Mouse (Mus musculus) embryo, embryonic 10.5 days (tissue): Measurements from ENCODE around the gene Hint2.

ENCODE experiments used
- DNase-seq: peaks from one replicate; pipeline ENCODE4 v3.0.0-alpha.2; 2015; ENCODE audit warnings: low spot score

The Hint2 gene

DNA sequence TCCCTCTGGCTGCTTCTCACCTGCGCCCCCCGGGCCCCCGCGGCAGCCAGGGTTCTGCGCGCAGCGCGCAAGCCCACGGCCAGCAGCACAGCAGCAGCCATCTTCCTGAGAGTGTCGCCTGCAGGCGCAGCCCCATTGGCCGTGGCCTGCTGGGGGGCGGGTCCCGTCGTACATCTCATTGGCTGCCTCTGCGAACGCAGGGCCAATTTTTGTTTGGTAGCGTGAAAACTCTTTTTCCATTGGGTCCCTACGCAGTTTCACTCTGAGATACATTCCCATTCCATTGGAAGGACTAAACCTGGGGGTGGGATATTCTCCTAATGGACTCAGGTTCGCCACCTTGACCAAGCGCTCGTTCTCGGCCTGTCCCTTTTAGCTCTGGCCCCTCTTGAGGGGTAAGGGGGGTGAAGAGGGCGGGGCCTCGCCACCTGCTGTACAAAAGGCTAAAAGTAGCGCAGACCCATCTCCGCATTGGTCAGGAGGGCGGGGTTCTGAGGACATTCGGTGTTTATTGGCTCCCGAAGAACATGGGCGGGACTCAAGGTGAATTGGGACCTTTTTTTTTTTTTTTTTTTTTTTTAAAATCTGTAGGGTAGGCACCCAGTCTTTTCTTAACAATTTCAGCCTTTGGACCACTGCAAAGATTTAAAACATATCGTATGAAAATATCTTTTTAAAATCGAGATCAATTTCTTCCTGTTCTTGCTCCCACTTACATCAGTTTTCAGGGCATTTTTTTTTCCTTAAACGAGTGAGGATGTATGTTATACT is at the start of gene Hint2:
Gene Hint2, minus strand, starts transcription at position 128 of the 771 bp plus-strand sequence.
- DNase-seq, result peak; percentile 97

DNA sequence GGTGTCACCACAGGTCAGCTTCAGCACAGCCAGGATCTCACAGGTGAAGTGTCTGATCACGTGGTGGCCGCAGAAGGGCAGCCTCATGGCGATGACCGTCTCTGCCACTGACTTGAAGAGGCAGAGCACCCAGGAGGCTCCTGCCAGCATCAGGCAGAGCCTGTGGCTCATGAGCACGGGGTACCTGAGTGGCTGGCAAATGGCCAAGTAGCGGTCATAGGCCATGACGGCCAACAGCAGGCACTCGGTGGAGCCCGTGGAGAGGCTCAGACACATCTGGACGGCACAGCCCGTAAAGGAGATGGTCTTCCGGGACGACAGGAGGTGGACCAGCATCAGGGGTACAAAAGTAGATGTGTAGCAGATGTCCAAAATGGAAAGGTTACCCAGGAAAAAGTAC is 49.7 kb upstream of the Hint2 start:
- DNase-seq, result no peak

- no peak for DNase-seq
These were observed 47.6 kb upstream of the Hint2 start for GRCm38 (mm10) chr4:43703851-43704250.

GRCm38 (mm10) chr4:43703439-43703838 is 47.2 kb upstream of the Hint2 start:
- DNase-seq, result no peak

GRCm38 (mm10) chr4:43700707-43701106 is 44.4 kb upstream of the Hint2 start, which contains the start of gene Olfr70:
Gene Olfr70, minus strand, starts transcription at chr4:43700807.
- DNase-seq, result no peak

GRCm38 (mm10) chr4:43696561-43696960 is 40.3 kb upstream of the Hint2 start:
- no peak for DNase-seq

- DNase-seq, result no peak
These were observed 39.0 kb upstream of the Hint2 start for GRCm38 (mm10) chr4:43695249-43695671.

GRCm38 (mm10) chr4:43694439-43695248 is 38.4 kb upstream of the Hint2 start:
- DNase-seq, result no peak

GRCm38 (mm10) chr4:43693806-43694241 is 37.6 kb upstream of the Hint2 start:
- no peak for DNase-seq

- no peak for DNase-seq
These were observed 34.8 kb upstream of the Hint2 start for GRCm38 (mm10) chr4:43691026-43691425.

DNA sequence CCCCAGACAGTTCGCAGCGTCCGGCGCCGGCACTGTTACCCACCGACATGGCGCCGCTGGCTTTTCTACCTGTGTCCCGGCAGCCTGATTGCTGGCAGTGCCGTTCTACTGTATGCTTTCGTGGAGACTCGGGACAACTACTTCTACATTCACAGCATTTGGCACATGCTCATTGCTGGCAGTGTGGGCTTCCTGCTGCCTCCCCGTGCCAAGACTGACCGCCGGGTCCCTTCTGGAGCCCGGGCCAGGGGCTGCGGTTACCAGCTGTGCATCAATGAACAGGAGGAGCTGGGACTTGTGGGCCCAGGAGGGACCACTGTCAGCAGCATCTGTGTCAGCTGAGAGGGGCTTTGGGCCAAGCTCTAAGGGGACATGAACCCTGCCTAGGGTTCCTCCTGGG is 33.8 kb upstream of the Hint2 start:
- DNase-seq, result no peak

DNA sequence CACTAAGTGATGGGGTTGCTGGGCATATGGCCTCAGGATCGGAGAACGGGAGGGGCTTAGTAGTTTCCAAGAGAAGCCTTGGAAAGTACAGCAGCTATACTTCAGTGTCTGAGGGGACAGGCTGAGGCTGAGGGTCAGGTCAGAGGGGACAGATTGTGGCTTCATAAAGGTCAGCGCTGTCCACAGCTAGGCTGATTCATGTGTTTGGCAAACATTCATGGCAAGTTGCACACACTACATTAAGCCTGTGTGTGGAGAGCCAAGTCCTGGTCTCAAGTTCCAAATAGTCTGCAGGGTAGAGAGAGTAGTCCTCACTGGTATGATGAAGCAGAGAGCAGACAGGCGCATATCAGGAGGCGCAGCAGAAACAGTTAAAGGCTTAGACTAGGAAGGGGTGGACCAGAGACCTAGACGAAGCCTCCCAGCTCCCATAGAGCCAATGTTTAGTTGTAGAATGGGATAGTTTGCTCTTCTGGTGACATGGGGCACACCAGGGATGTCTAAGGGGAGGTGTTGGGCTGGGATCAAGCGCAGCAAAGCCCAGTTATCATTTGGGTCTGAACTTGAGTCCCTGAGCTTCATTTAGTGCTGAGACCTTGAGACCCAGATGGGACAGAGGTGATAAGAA is 23.3 kb upstream of the Hint2 start:
- no peak for DNase-seq

DNA sequence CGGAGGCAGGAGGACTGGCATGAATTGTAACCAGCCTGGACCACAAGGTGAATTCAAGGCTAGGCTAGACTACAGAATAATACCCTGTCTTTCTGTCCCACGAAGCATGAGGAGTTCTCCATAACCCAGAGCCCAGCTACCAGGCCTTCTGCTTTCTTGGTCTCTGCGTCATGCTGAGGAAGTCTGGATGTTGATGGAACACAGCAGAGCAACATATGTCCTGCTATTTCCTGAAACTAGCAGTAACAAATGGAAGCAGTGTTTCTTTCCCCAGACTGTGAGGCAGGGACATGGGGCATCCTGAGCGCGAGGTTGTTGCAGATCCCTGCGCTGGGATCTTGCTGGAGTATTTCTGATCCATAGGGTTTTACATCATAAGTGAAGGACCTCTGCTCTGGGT is 22.3 kb upstream of the Hint2 start:
- no peak for DNase-seq

DNA sequence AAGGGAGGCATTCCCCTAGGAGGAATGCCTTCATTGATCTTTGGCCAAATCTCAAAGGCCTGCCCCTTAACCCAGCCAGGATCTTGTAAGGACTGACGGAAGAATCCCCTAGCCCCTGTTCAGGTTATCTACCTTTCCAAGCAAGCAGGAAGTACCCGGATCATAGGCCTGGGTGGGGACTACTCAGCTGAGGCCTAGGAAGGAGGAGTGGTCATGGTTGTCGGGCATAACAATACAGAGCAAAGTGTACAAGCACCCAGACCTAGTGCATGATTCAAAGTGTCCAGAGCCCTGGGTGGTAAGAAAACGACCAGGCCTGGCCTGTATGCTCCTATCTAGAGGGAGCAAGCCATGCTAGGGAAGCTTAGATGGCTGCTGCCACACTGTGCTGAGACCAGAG is 19.3 kb upstream of the Hint2 start:
- no peak for DNase-seq

DNA sequence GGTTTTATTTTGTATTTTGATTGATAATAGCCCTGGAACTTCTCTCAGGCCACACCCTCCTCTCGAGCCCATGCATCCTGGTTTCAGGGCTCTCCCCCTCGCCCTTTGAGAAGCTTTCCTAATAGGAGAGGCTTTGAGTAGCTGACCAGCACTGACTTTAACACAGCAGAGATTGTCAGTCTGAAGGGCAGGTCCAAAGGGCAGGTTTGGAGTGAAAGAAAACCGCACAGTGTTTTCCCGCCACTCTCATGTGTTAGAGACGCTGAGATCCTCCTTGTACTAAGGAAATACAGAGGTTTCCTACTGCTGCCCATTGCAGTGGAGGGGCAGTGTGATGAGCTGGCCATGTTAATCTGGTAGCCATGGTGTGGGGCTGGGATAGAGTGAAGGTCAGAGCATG is 18.7 kb upstream of the Hint2 start:
- no peak for DNase-seq

GRCm38 (mm10) chr4:43673703-43674102 is 17.4 kb upstream of the Hint2 start:
- DNase-seq, result no peak

- peak; percentile 98 for DNase-seq
These were observed 15.8 kb upstream of the Hint2 start for GRCm38 (mm10) chr4:43672070-43672469.

DNA sequence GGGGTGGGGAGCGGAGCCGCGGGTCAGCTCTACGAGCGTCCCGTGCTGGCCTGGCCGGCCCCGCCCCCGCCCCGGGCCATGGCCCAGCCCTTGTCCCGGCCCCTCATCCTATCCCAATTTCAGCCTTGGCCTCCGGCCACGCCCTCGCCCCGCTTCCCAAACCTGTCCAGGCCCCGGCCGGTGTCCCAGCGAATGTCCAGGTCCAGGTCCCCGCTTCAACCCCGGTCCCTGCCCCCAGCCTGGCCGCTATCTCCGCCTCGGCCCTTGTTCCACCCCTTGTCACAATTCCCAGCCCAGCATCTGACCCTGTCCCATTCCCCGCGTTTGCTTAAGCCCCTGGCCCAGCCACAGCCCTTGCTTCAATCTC is 13.1 kb upstream of the Hint2 start:
- peak; percentile 74 for DNase-seq

- DNase-seq, result peak; percentile 94
These were observed 12.6 kb upstream of the Hint2 start, which contains the start of the genes Tmem8b and Fam221b for GRCm38 (mm10) chr4:43668782-43669427. Gene Tmem8b, plus strand, starts transcription at chr4:43668971. Gene Fam221b, minus strand, starts transcription at chr4:43669145.

GRCm38 (mm10) chr4:43666412-43666811 is 10.1 kb upstream of the Hint2 start:
- peak; percentile 63 for DNase-seq

DNA sequence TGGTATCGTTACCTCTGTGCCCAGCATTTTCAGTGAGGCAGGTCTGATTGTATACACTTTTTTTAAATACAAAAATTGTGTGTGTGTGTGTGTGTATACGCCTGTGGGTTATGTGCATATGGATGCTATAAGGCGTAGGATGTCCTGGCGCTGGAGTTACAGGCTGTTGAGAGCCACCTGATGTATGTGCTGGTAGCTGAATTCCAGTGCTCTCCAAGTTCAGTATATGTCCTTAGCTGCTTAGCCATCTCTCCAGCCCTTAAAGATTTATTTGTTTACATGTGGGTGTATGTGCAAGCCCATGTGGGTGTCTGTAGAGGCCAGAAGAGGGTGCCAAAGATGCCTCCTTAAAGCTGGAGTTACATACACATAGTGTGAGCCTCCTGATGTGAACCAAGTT is 880 bp upstream of the Hint2 start:
- DNase-seq, result no peak
